Mouse (Mus musculus): ENCODE measurements around the gene Eva1c.

The Eva1c gene

GRCm38 (mm10) chr16:90864693-90865092 is 38.2 kb downstream of the Eva1c start:
- no peak for DNase-seq (ENCODE audit: low spot score in 2 of 2)

GRCm38 (mm10) chr16:90865652-90866051 is 39.1 kb downstream of the Eva1c start:
- no peak for DNase-seq (ENCODE audit: low spot score in 2 of 2)

- DNase-seq (ENCODE audit: low spot score in 2 of 2), result no peak
Observed at GRCm38 (mm10) chr16:90868129-90868528, 41.6 kb downstream of the Eva1c start.

GRCm38 (mm10) chr16:90869361-90869760 is 42.8 kb downstream of the Eva1c start:
- DNase-seq (ENCODE audit: low spot score in 2 of 2), result no peak

- no peak for DNase-seq (ENCODE audit: low spot score in 2 of 2)
Observed at GRCm38 (mm10) chr16:90872936-90873335, 46.4 kb downstream of the Eva1c start.

- DNase-seq (ENCODE audit: low spot score in 2 of 2), result no peak
Observed at GRCm38 (mm10) chr16:90874536-90874935, 48.0 kb downstream of the Eva1c start.

- no peak for DNase-seq (ENCODE audit: low spot score in 2 of 2)
Observed at GRCm38 (mm10) chr16:90878135-90878860, 51.8 kb downstream of the Eva1c start.

- DNase-seq (ENCODE audit: low spot score in 2 of 2), result no peak
Observed at GRCm38 (mm10) chr16:90882501-90882977, 56.0 kb downstream of the Eva1c start.

- DNase-seq (ENCODE audit: low spot score in 2 of 2), result no peak
Observed at GRCm38 (mm10) chr16:90885351-90885750, 58.8 kb downstream of the Eva1c start.

GRCm38 (mm10) chr16:90885781-90886565 is 59.5 kb downstream of the Eva1c start:
- no peak for DNase-seq (ENCODE audit: low spot score in 2 of 2)

- no peak for DNase-seq (ENCODE audit: low spot score in 2 of 2)
Observed at GRCm38 (mm10) chr16:90890683-90891082, 64.2 kb downstream of the Eva1c start.

GRCm38 (mm10) chr16:90891601-90892000 is 65.1 kb downstream of the Eva1c start:
- no peak for DNase-seq (ENCODE audit: low spot score in 2 of 2)

GRCm38 (mm10) chr16:90892081-90892480 is 65.6 kb downstream of the Eva1c start:
- DNase-seq (ENCODE audit: low spot score in 2 of 2), result no peak

- no peak for DNase-seq (ENCODE audit: low spot score in 2 of 2)
Observed at GRCm38 (mm10) chr16:90893019-90893418, 66.5 kb downstream of the Eva1c start.

GRCm38 (mm10) chr16:90893792-90894191 is 67.3 kb downstream of the Eva1c start:
- DNase-seq (ENCODE audit: low spot score in 2 of 2), result no peak

GRCm38 (mm10) chr16:90897651-90898050 is 71.1 kb downstream of the Eva1c start:
- DNase-seq (ENCODE audit: low spot score in 2 of 2), result no peak

- DNase-seq (ENCODE audit: low spot score in 2 of 2), result no peak
Observed at GRCm38 (mm10) chr16:90899498-90899897, 73.0 kb downstream of the Eva1c start.

GRCm38 (mm10) chr16:90901364-90901763 is 74.8 kb downstream of the Eva1c start:
- DNase-seq (ENCODE audit: low spot score in 2 of 2), result no peak

- no peak for DNase-seq (ENCODE audit: low spot score in 2 of 2)
Observed at GRCm38 (mm10) chr16:90903300-90903699, 76.8 kb downstream of the Eva1c start.

GRCm38 (mm10) chr16:90907250-90907649 is 80.7 kb downstream of the Eva1c start:
- DNase-seq (ENCODE audit: low spot score in 2 of 2), result no peak

- no peak for DNase-seq (ENCODE audit: low spot score in 2 of 2)
Observed at GRCm38 (mm10) chr16:90910855-90911533, 84.5 kb downstream of the Eva1c start.

- DNase-seq (ENCODE audit: low spot score in 2 of 2), result no peak
Observed at GRCm38 (mm10) chr16:90911766-90912165, 85.2 kb downstream of the Eva1c start.
